Mouse (Mus musculus): Measurements from ENCODE around the gene Usf2.
"Not testable (repeated sequence)": the region's sequence is repeated elsewhere in the genome, so short reads cannot be mapped to it uniquely, and the experiment has no call there.

Gene Usf2

GRCm38 (mm10) chr7:30958109-30958865 is 1.7 kb upstream of the Usf2 start:
- no peak for DNase-seq (ENCODE audit: low spot score)

GRCm38 (mm10) chr7:30957367-30957783 is 772 bp upstream of the Usf2 start:
- peak; percentile 83 for DNase-seq (ENCODE audit: low spot score)

GRCm38 (mm10) chr7:30956357-30956751 is 249 bp downstream of the Usf2 start:
- DNase-seq (ENCODE audit: low spot score), result no peak

- peak; percentile 77 for DNase-seq (ENCODE audit: low spot score)
These were observed 833 bp downstream of the Usf2 start for GRCm38 (mm10) chr7:30955584-30956356.

GRCm38 (mm10) chr7:30954971-30955520 is 1.6 kb downstream of the Usf2 start:
- no peak for DNase-seq (ENCODE audit: low spot score)

- peak; percentile 69 for DNase-seq (ENCODE audit: low spot score)
These were observed 2.6 kb downstream of the Usf2 start for GRCm38 (mm10) chr7:30954036-30954435.

- DNase-seq (ENCODE audit: low spot score), result no peak
These were observed 3.1 kb downstream of the Usf2 start for GRCm38 (mm10) chr7:30953459-30953858.

GRCm38 (mm10) chr7:30952441-30953265 is 4.0 kb downstream of the Usf2 start:
- no peak for DNase-seq (ENCODE audit: low spot score)

- DNase-seq (ENCODE audit: low spot score), result not testable (repeated sequence)
These were observed 6.7 kb downstream of the Usf2 start for GRCm38 (mm10) chr7:30949902-30950301.

- DNase-seq (ENCODE audit: low spot score), result no peak
These were observed 10.7 kb downstream of the Usf2 start for GRCm38 (mm10) chr7:30945876-30946275.

- DNase-seq (ENCODE audit: low spot score), result not testable (repeated sequence)
These were observed 11.1 kb downstream of the Usf2 start for GRCm38 (mm10) chr7:30945466-30945865.

- not testable (repeated sequence) for DNase-seq (ENCODE audit: low spot score)
These were observed 11.9 kb downstream of the Usf2 start for GRCm38 (mm10) chr7:30944706-30945105.

GRCm38 (mm10) chr7:30943909-30944635 is 12.5 kb downstream of the Usf2 start, which contains the start of gene Hamp:
TSS of gene Hamp (minus strand) at chr7:30944032.
- DNase-seq (ENCODE audit: low spot score), result no peak

GRCm38 (mm10) chr7:30942365-30942764 is 14.2 kb downstream of the Usf2 start:
- DNase-seq (ENCODE audit: low spot score), result not testable (repeated sequence)

- DNase-seq (ENCODE audit: low spot score), result not testable (repeated sequence)
These were observed 16.5 kb downstream of the Usf2 start for GRCm38 (mm10) chr7:30940070-30940469.

- DNase-seq (ENCODE audit: low spot score), result not testable (repeated sequence)
These were observed 21.0 kb downstream of the Usf2 start for GRCm38 (mm10) chr7:30935422-30936099.

GRCm38 (mm10) chr7:30924581-30924980 is 32.0 kb downstream of the Usf2 start, which contains the start of gene Hamp2:
TSS of gene Hamp2 (minus strand) at chr7:30924681.
- DNase-seq (ENCODE audit: low spot score), result not testable (repeated sequence)

GRCm38 (mm10) chr7:30924071-30924470 is 32.5 kb downstream of the Usf2 start:
- no peak for DNase-seq (ENCODE audit: low spot score)

GRCm38 (mm10) chr7:30922490-30922889 is 34.1 kb downstream of the Usf2 start:
- DNase-seq (ENCODE audit: low spot score), result not testable (repeated sequence)

- no peak for DNase-seq (ENCODE audit: low spot score)
These were observed 36.4 kb downstream of the Usf2 start for GRCm38 (mm10) chr7:30920217-30920616.
